Mouse (Mus musculus) thymus, adult 2 months (tissue): ENCODE results near the gene Borcs6. TPM values are rescaled to one million over a fixed set of nuclear protein-coding genes. Genes with fewer than 3 reads are reported as not detected.
A peak's percentile ranks its signal among the peaks of the same experiment; 100 is the strongest.

Experiments
- DNase-seq: peaks from one replicate; pipeline ENCODE4 v3.0.0; 2021
- H3K27ac ChIP-seq: fragments of 200-500 bp; 2 replicates; pipeline ENCODE4 v1.5.1; 2012; ENCODE audit warnings: low read length, control low read depth; ENCODE audit not compliant: control insufficient read depth, insufficient read depth
- H3K27me3 ChIP-seq: fragments of 200-500 bp; 2 replicates; pipeline ENCODE4 v1.6.1; 2012; ENCODE audit warnings: mild to moderate bottlenecking, low read length, moderate library complexity, mixed read lengths; ENCODE audit not compliant: control insufficient read depth, insufficient read depth
- H3K36me3 ChIP-seq: fragments of 200-500 bp; 2 replicates; pipeline ENCODE4 v1.6.1; 2012; ENCODE audit warnings: mild to moderate bottlenecking, low read length, moderate library complexity; ENCODE audit not compliant: control insufficient read depth, insufficient read depth
- H3K4me1 ChIP-seq: fragments of 200-500 bp; replicated peaks from 2 replicates; pipeline ENCODE4 v1.6.1; 2012; ENCODE audit warnings: low read length; ENCODE audit not compliant: control insufficient read depth, insufficient read depth
- H3K4me3 ChIP-seq: fragments of 200-500 bp; 2 replicates; pipeline ENCODE4 v1.5.1; 2012; ENCODE audit warnings: mild to moderate bottlenecking, low read length, control low read depth, moderate library complexity; ENCODE audit not compliant: control insufficient read depth, insufficient read depth
- CTCF ChIP-seq: fragments of 200-500 bp; IDR thresholded peaks from 2 replicates; pipeline ENCODE4 v1.5.1; 2012; ENCODE audit warnings: mild to moderate bottlenecking, control low read depth, low read length, moderate library complexity, borderline replicate concordance; ENCODE audit not compliant: control insufficient read depth, poor library complexity, insufficient read depth; ENCODE audit errors: extremely low read depth
- POLR2A ChIP-seq: fragments of 200-500 bp; IDR thresholded peaks from 2 replicates; pipeline ENCODE4 v1.6.1; 2012; ENCODE audit warnings: mild to moderate bottlenecking, low read length, control low read depth, moderate library complexity; ENCODE audit not compliant: control insufficient read depth, poor library complexity, insufficient read depth; ENCODE audit errors: extremely low read depth
- WGBS: fragments of 180-500 bp; shearing (Covaris S2); methylation state at CpG from one replicate; pipeline ENCODE4 v1.1.7; 2018; 5-methylcytosine and 5-hydroxymethylcytosine counted together
- polyA plus RNA-seq: library from polyadenylated mRNA; depleted of rRNA; stranded (reverse); fragments of >200 nt; gene quantifications from 2 replicates; pipeline ENCODE4 v1.2.3, GENCODE M21; 2012

Gene Borcs6
- polyA plus RNA-seq, 1 experiment: 18.0 TPM

- under 1% methylated on average over 47 of the region's 47 CpGs for WGBS
- Histone ChIP-seq H3K4me1 (peaks cover 23% of the 10 kb centered on the region), H3K27me3 (no peaks in the 10 kb centered on the region), H3K36me3 (no peaks in the 10 kb centered on the region), H3K4me3 (peak within 1 kb of the TSS; percentile 64), H3K27ac (peak within 1 kb of the TSS; percentile 46)
- TF ChIP-seq POLR2A (peak; percentile 57; the same call in 1 of the 2 replicates), CTCF (no peak)
- peak; percentile 92 for DNase-seq
These were observed 11.2 kb downstream of the Borcs6 start, which contains the start of gene Tmem107 for GRCm38 (mm10) chr11:69070590-69071222. TSS of gene Tmem107 (plus strand) at chr11:69070806.

- Histone ChIP-seq H3K27me3 (no peaks in the 10 kb centered on the region), H3K4me3 (peak overlapping the region; percentile 64), H3K36me3 (no peaks in the 10 kb centered on the region), H3K27ac (no peak overlapping the region), H3K4me1 (peaks cover 20% of the 10 kb centered on the region)
- TF ChIP-seq CTCF: no peak
- TF ChIP-seq POLR2A: no peak
- WGBS: 52% methylated on average over 9 of the region's 9 CpGs
- DNase-seq: no peak
These were observed 11.7 kb downstream of the Borcs6 start for GRCm38 (mm10) chr11:69071262-69071661.

- 94% methylated on average over 11 of the region's 11 CpGs for WGBS
- Histone ChIP-seq H3K4me3 (no peak overlapping the region), H3K36me3 (no peaks in the 10 kb centered on the region), H3K27ac (no peak overlapping the region), H3K4me1 (peaks cover 15% of the 10 kb centered on the region), H3K27me3 (no peaks in the 10 kb centered on the region)
- no peak for DNase-seq
- TF ChIP-seq POLR2A (no peak), CTCF (no peak)
These were observed 12.7 kb downstream of the Borcs6 start for GRCm38 (mm10) chr11:69072234-69072633.

GRCm38 (mm10) chr11:69072666-69073064 lies 13.1 kb downstream of the Borcs6 start:
- WGBS: 31% methylated on average over 9 of the region's 9 CpGs

GRCm38 (mm10) chr11:69073065-69073888 lies 13.8 kb downstream of the Borcs6 start:
- peaks cover 20% of the 10 kb centered on the region for H3K4me1 ChIP-seq
- no peaks in the 10 kb centered on the region for H3K27me3 ChIP-seq
- no peak overlapping the region for H3K4me3 ChIP-seq
- no peaks in the 10 kb centered on the region for H3K36me3 ChIP-seq
- under 1% methylated on average over 14 of the region's 14 CpGs for WGBS
- peak overlapping the region; percentile 52 for H3K27ac ChIP-seq
- peak; percentile 81 for DNase-seq
- TF ChIP-seq POLR2A (no peak), CTCF (no peak)

More at GRCm38 (mm10) chr11:69072666-69073064, 13.1 kb downstream of the Borcs6 start:
- no peak for DNase-seq
- H3K4me1 ChIP-seq: peaks cover 15% of the 10 kb centered on the region
- no peak for TF ChIP-seq POLR2A
- no peak for TF ChIP-seq CTCF
- peak overlapping the region; percentile 56; the same call in 1 of the 2 replicates for H3K27ac ChIP-seq
- H3K27me3 ChIP-seq: no peaks in the 10 kb centered on the region
- no peaks in the 10 kb centered on the region for H3K36me3 ChIP-seq
- peak overlapping the region; percentile 21; the same call in 1 of the 2 replicates for H3K4me3 ChIP-seq

- no peak for DNase-seq
- no peak overlapping the region for H3K27ac ChIP-seq
- WGBS: 83% methylated on average over 6 of the region's 6 CpGs
These were observed 14.6 kb downstream of the Borcs6 start for GRCm38 (mm10) chr11:69073951-69074775.

More at GRCm38 (mm10) chr11:69073951-69074775, 14.6 kb downstream of the Borcs6 start:
- Histone ChIP-seq H3K4me3 (no peak overlapping the region), H3K4me1 (peaks cover 20% of the 10 kb centered on the region), H3K27me3 (no peaks in the 10 kb centered on the region), H3K36me3 (no peaks in the 10 kb centered on the region)
- TF ChIP-seq POLR2A (no peak), CTCF (no peak)
